Mouse (Mus musculus) liver, embryonic 16.5 days (tissue): ENCODE measurements around the gene Rhox4a. TPM values are rescaled to one million over a fixed set of nuclear protein-coding genes. Genes with fewer than 3 reads are reported as not detected.
"Not testable (repeated sequence)": the region's sequence is repeated elsewhere in the genome, so short reads cannot be mapped to it uniquely, and the experiment has no call there.

Experiments
- ATAC-seq: fragments of 200-750 bp; cut with Nextera tagmentation; 2 replicates; pipeline ENCODE4 v1.8.0; 2017; ENCODE audit warnings: low read depth, mild to moderate bottlenecking, moderate number of reproducible peaks, moderate library complexity
- H3K27ac ChIP-seq: fragments of 300-500 bp; sonication (generic); 2 replicates; pipeline ENCODE4 v1.5.1; 2014; ENCODE audit warnings: mild to moderate bottlenecking, low read length
- H3K27me3 ChIP-seq: fragments of 300-500 bp; sonication (generic); 2 replicates; pipeline ENCODE4 v1.6.1; 2014; ENCODE audit warnings: low read depth, low read length, mixed read lengths; ENCODE audit not compliant: control insufficient read depth, insufficient read depth
- H3K36me3 ChIP-seq: fragments of 300-500 bp; sonication (generic); 2 replicates; pipeline ENCODE4 v1.6.1; 2014; ENCODE audit warnings: mild to moderate bottlenecking; ENCODE audit not compliant: control insufficient read depth, insufficient read depth
- H3K4me1 ChIP-seq: fragments of 300-500 bp; sonication (generic); 2 replicates; pipeline ENCODE4 v1.6.1; 2014; ENCODE audit warnings: low read depth, low read length, mixed read lengths; ENCODE audit not compliant: control insufficient read depth
- H3K4me2 ChIP-seq: fragments of 300-500 bp; sonication (generic); 2 replicates; pipeline ENCODE4 v1.6.1; 2014; ENCODE audit warnings: low read depth, low read length, mixed read lengths
- H3K4me3 ChIP-seq: fragments of 300-500 bp; sonication (generic); 2 replicates; pipeline ENCODE4 v1.5.1; 2014; ENCODE audit warnings: low read depth, mild to moderate bottlenecking, low read length
- H3K9ac ChIP-seq: fragments of 300-500 bp; sonication (generic); 2 replicates; pipeline ENCODE4 v1.6.1; 2014; ENCODE audit warnings: low read depth, low read length
- H3K9me3 ChIP-seq: fragments of 300-500 bp; sonication (generic); replicated peaks from 2 replicates; pipeline ENCODE4 v1.6.1; 2016; ENCODE audit warnings: low read length; ENCODE audit not compliant: control insufficient read depth
- WGBS: fragments of 180-500 bp; shearing (Covaris S2); extraction: QIAGEN DNeasy Blood & Tissue Kit; methylation state at CpG from one replicate; pipeline ENCODE4 v1.1.7; 2014; ENCODE audit not compliant: insufficient replicate concordance; 5-methylcytosine and 5-hydroxymethylcytosine counted together
- polyA plus RNA-seq: library from polyadenylated mRNA; unstranded; fragments of >200 nt; fragmentation: Nextera tagmentation; extraction: Ambion mirVana; gene quantifications from 2 replicates; pipeline ENCODE4 v1.2.1, GENCODE M21; 2015

Gene Rhox4a
- polyA plus RNA-seq, result not detected in 2 replicates

- H3K9ac ChIP-seq, H3K9me3 ChIP-seq, ATAC-seq, H3K36me3 ChIP-seq, H3K27me3 ChIP-seq, H3K27ac ChIP-seq, H3K4me1 ChIP-seq, H3K4me3 ChIP-seq, H3K4me2 ChIP-seq: not testable (repeated sequence)
- 77% methylated on average over 11 of the region's 19 CpGs for WGBS
Measured at GRCm38 (mm10) chrX:37265038-37265437, at the start of gene Rhox4a. TSS of gene Rhox4a (plus strand) at chrX:37265338.

GRCm38 (mm10) chrX:37222158-37222557 is 43.0 kb upstream of the Rhox4a start, which contains the start of gene Rhox1:
TSS of gene Rhox1 (minus strand) at chrX:37222258.
- H3K9me3 ChIP-seq, H3K27ac ChIP-seq, H3K4me2 ChIP-seq, H3K4me1 ChIP-seq, ATAC-seq, H3K9ac ChIP-seq, H3K36me3 ChIP-seq, H3K27me3 ChIP-seq, H3K4me3 ChIP-seq: not testable (repeated sequence)
- WGBS, result 34% methylated on average over 1 of the region's 1 CpGs

- not testable (repeated sequence) for H3K9ac ChIP-seq, H3K4me2 ChIP-seq, H3K4me1 ChIP-seq, H3K36me3 ChIP-seq, ATAC-seq, H3K27me3 ChIP-seq, H3K4me3 ChIP-seq, H3K27ac ChIP-seq, H3K9me3 ChIP-seq
- WGBS, result no CpG with 5 or more reads among the region's 9 CpGs
Measured at GRCm38 (mm10) chrX:37244676-37245075, 20.5 kb upstream of the Rhox4a start, which contains the start of gene Rhox2a. TSS of gene Rhox2a (plus strand) at chrX:37244976.

- H3K4me3 ChIP-seq, H3K36me3 ChIP-seq, H3K9me3 ChIP-seq, H3K4me1 ChIP-seq, H3K9ac ChIP-seq, H3K27ac ChIP-seq, H3K27me3 ChIP-seq, ATAC-seq, H3K4me2 ChIP-seq: not testable (repeated sequence)
- 100% methylated on average over 1 of the region's 3 CpGs for WGBS
Measured at GRCm38 (mm10) chrX:37249619-37250018, 15.5 kb upstream of the Rhox4a start, which contains the start of gene Rhox3a. TSS of gene Rhox3a (plus strand) at chrX:37249919.

Other genes starting within 250 kb of the Rhox4a start
- gene Sowahd, start 216.5 kb upstream of the Rhox4a start, polyA plus RNA-seq, result not detected in 2 replicates
- 281 and 327 TPM in 2 replicates for gene Rpl39, start 179.9 kb upstream of the Rhox4a start, polyA plus RNA-seq
- 8.9 and 9.7 TPM in 2 replicates for gene Upf3b, start 155.0 kb upstream of the Rhox4a start, polyA plus RNA-seq
- 5.1 and 5.4 TPM in 2 replicates for gene Nkap, start 138.5 kb upstream of the Rhox4a start, polyA plus RNA-seq
- 0.05 TPM in 1 of 2 replicates, not detected in the other for gene Akap14, start 96.5 kb upstream of the Rhox4a start, polyA plus RNA-seq
- gene Ndufa1, start 74.2 kb upstream of the Rhox4a start, polyA plus RNA-seq, result 213 and 241 TPM in 2 replicates
- 2.2 and 2.4 TPM in 2 replicates for gene Rnf113a1, start 74.1 kb upstream of the Rhox4a start, polyA plus RNA-seq
- gene Gm9, start 54.3 kb upstream of the Rhox4a start, polyA plus RNA-seq, result not detected in 2 replicates
- gene Rhox1, start 43.1 kb upstream of the Rhox4a start, polyA plus RNA-seq, result not detected in 2 replicates
- gene Rhox2a, start 20.4 kb upstream of the Rhox4a start, polyA plus RNA-seq, result not detected in 2 replicates
- not detected in 2 replicates for gene Rhox3a, start 15.4 kb upstream of the Rhox4a start, polyA plus RNA-seq
- gene Rhox3a2, start 114.7 kb downstream of the Rhox4a start, polyA plus RNA-seq, result not detected in 2 replicates
- gene Rhox4a2, start 125.5 kb downstream of the Rhox4a start, polyA plus RNA-seq, result not detected in 2 replicates
- not detected in 2 replicates for gene Rhox2b, start 146.7 kb downstream of the Rhox4a start, polyA plus RNA-seq
- gene Rhox4b, start 167.2 kb downstream of the Rhox4a start, polyA plus RNA-seq, result not detected in 2 replicates
- gene Rhox2c, start 188.3 kb downstream of the Rhox4a start, polyA plus RNA-seq, result not detected in 2 replicates
- not detected in 2 replicates for gene Rhox3c, start 193.2 kb downstream of the Rhox4a start, polyA plus RNA-seq
- not detected in 2 replicates for gene Rhox4c, start 215.0 kb downstream of the Rhox4a start, polyA plus RNA-seq
- not detected in 2 replicates for gene Rhox2d, start 228.1 kb downstream of the Rhox4a start, polyA plus RNA-seq
- not detected in 2 replicates for gene Rhox4d, start 249.0 kb downstream of the Rhox4a start, polyA plus RNA-seq